Mouse (Mus musculus) heart, postnatal 36 days (tissue): Measurements from ENCODE around the gene Elobl. TPM values are rescaled to one million over a fixed set of nuclear protein-coding genes. Genes with fewer than 3 reads are reported as not detected.

Experiments used
- DNase-seq, 2 experiments: peaks; one replicate each; pipeline ENCODE4 v3.0.0; 2021 to 2022
- intact Hi-C: fragments of 180-260 bp; cut with DNase I; formaldehyde crosslinking; loops from one replicate; pipeline ENCODE4 v1.15.1; 2025
- total RNA-seq, 2 experiments: library from RNA; stranded (reverse); gene quantifications; 2 replicates each; pipeline ENCODE4 v1.2.3; 2021

Gene Elobl
- total RNA-seq, 2 experiments from 2014 or later: not detected

- intact Hi-C loops: loop anchor here (1.0 to 10.0 kb wide), 2 partner anchors 46 to 1922 kb away; no protein-coding TSS in a partner anchor
- no peak for DNase-seq
Measured at GRCm38 (mm10) chr11:88993186-88993585, 26.5 kb upstream of the Elobl start.

GRCm38 (mm10) chr11:88989530-88989929 is 22.8 kb upstream of the Elobl start:
- intact Hi-C loops: loop anchor here (2.0 to 5.0 kb wide), 2 partner anchors 79 to 313 kb away; partner anchors contain the start of gene Nog
- no peak for DNase-seq

- intact Hi-C loops: loop anchor here (2.0 to 5.0 kb wide), 2 partner anchors 80 to 313 kb away; partner anchors contain the start of gene Nog
Measured at GRCm38 (mm10) chr11:88988956-88989355, 22.2 kb upstream of the Elobl start.

GRCm38 (mm10) chr11:88986616-88987015 is 19.9 kb upstream of the Elobl start:
- DNase-seq: no peak
- intact Hi-C loops: loop anchor here (5.0 kb wide), 1 partner anchor 316 kb away; the partner anchor contains the start of gene Nog

More at GRCm38 (mm10) chr11:88988956-88989355, 22.2 kb upstream of the Elobl start:
- DNase-seq: no peak

GRCm38 (mm10) chr11:88981337-88981736 is 14.6 kb upstream of the Elobl start:
- no peak for DNase-seq
- intact Hi-C loops: no loop called here

DNA sequence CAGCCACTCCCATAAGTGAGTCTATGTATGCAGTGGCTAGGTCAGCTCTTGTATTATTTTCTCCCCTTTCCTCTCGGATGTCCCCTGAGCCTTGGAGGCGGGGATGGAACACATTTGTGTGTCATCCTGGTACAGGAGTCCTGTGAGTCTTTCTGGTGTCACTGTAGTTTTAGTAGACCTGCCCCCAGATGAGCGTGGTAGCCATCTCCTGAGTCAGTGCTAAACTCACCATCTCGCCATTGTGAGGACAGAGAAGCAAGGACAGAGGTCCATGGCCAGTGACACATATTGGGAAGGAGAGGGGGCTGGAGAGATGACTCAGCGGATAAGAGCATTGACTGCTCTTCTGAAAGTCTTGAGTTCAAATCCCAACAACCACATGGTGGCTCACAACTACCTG is 10.5 kb upstream of the Elobl start:
- intact Hi-C loops: no loop called here
- DNase-seq: no peak

DNA sequence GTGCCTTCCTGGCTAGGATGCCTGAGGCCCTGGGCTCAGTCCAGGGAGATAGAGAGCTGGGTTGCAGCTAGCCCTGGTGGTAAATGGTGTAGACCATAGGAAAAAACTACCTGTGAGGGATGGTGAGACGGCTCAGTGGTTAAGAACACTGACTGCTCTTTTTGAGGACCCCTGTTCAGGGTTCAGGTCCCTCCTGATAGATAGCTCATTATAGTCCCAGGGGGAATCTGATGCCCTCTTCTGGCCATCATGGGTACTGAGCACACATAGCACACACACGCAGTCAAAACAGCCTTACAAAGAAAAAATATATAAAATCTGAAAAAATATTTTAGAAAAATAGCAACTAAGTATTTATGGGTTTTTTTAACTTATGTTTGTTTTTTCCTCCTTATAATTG is 9.6 kb upstream of the Elobl start:
- DNase-seq: no peak
- intact Hi-C loops: no loop called here

DNA sequence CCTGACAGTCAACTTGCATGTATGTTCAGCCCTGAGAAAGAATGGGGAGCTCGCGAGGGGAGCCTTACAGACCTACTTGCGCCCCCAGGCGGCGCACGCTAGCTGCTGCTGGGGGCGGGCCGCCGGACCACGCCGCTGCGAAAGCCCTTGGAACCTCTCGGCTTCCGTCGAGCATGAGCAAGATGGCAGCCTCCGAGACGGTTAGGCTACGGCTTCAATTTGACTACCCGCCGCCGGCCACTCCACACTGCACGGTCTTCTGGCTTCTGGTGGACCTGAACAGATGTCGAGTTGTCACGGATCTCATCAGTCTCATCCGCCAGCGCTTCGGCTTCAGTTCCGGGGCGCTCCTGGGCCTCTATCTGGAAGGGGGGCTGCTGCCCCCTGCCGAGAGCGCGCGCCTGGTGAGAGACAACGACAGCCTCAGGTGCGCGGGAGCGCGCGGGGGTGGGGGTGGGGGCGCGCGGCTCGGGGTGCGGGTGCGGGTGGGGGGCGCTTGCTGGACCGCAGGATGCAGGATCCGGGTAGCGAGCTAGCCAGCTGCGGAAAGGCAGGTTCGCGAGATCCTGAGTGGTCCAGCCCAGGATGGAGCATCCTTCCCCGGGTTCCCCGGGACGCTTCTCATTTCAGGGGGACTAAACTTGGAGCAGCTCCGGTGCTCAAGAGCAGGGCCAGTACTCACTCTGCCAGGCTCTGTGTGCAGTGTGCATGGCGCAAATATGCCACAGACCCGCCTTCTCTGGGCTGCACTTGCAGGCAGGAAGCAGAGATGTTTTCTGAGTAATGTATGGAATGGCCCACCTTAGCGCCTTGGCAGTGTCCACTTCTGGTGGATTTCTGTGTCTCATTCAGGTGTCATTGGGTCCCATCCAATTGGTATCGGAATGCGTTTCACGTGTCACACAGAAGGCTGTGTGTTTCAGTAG is 7.3 kb upstream of the Elobl start:
- intact Hi-C loops: loop anchor here (5.0 kb wide), 2 partner anchors 67 to 127 kb away; no protein-coding TSS in a partner anchor
- peak; percentile 91 to 93 for DNase-seq

DNA sequence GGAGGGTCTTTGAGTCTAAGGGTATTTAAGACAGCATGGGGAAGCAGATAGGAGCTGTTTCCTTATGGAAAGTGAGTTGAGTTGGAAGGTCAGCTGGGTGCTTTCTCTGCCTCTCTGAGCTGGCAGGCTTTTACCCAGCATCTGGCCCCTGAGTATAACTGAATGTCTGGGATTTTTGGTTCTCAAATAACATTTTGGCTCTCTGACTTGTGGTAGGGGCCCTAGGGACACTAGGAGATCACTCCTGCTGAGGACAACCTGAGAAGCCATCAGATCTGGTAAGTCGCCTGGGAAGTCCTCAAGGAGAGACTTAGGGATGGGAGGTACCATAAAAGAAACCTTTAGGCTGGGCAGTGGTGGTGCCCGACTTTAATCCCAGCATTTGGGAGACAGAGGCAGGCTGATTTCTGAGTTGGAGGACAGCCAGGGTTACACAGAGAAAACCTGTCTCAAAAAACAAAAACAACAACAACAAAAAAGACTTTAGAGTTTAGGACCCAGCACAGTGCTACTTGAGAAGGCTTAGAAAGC is 3.5 kb upstream of the Elobl start, which contains the start of gene Coil:
Gene Coil (plus strand): TSS at position 51 of the 531 bp plus-strand sequence.
- intact Hi-C loops: loop anchor here (5.0 kb wide), 2 partner anchors 63 to 123 kb away; no protein-coding TSS in a partner anchor
- DNase-seq: no peak

DNA sequence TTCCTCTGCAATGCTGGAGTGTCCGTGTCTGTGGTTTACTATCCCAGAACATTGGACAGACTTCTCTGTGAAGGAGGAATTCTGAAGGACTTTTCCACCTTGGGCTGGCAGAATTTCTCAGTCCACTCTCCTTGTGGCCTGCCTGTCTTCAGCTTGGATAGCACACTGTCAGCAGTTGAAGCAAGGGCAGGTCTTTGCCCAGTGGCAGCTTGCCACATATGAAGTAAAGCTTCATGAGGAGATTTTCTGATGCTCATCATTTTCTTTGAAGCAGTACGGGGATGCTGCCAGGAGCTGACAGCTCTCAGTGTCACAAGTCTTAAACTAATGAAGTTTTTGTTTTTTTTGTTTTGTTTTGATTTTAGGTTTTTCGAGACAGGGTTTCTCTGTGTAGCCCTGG is 7.9 kb downstream of the Elobl start:
- DNase-seq: no peak
- intact Hi-C loops: loop anchor here (5.0 to 10.0 kb wide), 2 partner anchors 52 to 194 kb away; no protein-coding TSS in a partner anchor

DNA sequence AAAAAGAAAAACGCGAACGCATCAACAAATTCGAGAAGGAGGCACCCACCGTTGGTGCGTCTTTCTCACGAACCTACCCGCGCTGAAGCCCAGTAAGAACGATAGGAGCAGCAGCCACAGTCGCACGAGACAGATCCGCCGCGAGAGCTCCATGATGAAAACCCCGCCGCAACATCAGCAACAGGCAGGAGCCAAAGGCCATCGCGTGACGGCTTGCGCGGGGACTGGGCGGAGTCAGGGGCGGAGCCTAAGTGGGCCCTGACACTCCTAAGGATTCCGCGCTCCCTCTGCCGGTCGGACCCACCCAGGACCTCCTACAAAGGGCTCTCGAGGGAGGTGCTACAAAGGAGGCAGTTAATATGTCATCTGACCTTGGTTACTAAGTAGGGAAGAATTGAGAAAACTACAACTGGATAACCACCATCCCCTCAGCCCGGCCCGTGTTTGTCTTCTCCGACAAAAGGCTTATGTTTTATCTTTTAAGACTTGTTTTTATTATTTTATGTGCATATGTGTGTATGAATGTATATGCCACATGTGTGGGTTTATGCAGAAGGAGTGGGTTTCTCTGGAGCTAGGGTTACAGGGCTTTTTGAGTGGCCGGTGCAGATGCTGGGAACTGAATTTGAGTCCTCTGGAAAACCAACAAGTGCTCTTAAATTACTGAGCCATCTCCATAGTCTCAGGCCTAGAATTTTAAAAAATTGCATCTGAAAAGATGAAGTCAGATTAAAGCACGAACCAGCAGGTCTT is 11.3 kb downstream of the Elobl start, which contains the start of gene Scpep1:
Gene Scpep1 (minus strand): TSS at position 249 of the 753 bp plus-strand sequence.
- DNase-seq: peak; percentile 96 to 99
- intact Hi-C loops: loop anchor here (1.0 to 10.0 kb wide), 3 partner anchors 48 to 191 kb away; no protein-coding TSS in a partner anchor

GRCm38 (mm10) chr11:88954803-88955202 is 11.9 kb downstream of the Elobl start:
- intact Hi-C loops: loop anchor here (1.0 to 10.0 kb wide), 4 partner anchors 48 to 190 kb away; partner anchors contain the start of gene Akap1
- DNase-seq: no peak

DNA sequence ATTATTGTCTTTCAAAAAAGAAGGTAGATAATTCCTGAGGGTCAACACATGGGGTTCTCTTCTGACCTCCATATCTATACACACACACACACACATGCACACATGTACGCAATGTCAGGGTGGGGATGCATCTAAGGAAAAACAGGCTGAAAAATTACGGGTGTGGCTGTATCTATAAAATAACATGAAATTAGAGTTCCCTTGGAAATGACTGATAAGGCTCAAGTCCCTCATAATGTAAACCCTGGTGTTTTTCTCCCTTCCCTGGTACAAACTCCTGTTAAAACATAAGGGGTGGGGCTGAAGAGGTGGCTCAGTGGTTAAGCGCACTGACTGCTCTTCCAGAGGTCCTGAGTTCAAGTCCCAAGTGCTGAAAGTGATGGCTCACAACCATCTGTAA is 13.1 kb downstream of the Elobl start:
- intact Hi-C loops: loop anchor here (5.0 to 10.0 kb wide), 2 partner anchors 91 to 189 kb away; partner anchors contain the start of gene Akap1
- DNase-seq: no peak

GRCm38 (mm10) chr11:88952117-88952516 is 14.6 kb downstream of the Elobl start:
- no peak for DNase-seq
- intact Hi-C loops: loop anchor here (5.0 to 10.0 kb wide), 2 partner anchors 90 to 187 kb away; partner anchors contain the start of gene Akap1

- intact Hi-C loops: loop anchor here (5.0 to 10.0 kb wide), 2 partner anchors 89 to 187 kb away; partner anchors contain the start of gene Akap1
- no peak for DNase-seq
Measured at GRCm38 (mm10) chr11:88951576-88951975, 15.2 kb downstream of the Elobl start.

DNA sequence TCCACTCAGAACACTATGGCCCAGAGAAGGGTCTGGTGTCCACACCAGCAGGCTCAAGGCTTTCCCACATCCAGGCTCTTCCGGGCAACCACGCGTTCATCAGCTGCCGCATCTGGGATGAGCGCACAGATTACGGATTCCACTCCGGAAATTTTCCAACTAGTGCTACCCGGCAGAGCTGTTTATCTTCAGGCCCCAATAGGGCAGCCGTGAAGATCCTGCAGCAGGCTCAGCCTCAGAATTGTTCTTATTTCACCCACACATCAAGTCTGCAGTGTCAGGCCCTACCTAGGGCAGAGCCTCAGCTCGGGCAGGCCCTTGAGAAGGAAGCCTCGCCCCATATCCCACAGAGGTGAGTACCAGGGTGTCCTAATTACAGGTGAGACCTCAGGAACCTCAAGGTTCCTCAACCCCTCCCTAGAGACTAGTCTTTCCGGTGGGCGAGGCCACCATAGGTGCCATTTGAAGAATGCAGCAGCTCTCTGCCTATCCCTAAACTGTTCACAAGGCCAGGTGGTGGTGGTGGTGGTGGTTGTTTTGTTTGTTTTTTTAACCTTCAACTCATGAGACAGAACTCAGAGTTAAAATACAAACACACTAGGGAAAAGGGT is 16.0 kb downstream of the Elobl start:
- intact Hi-C loops: loop anchor here (5.0 to 10.0 kb wide), 2 partner anchors 88 to 186 kb away; partner anchors contain the start of gene Akap1
- DNase-seq: no peak

GRCm38 (mm10) chr11:88949802-88950639 is 16.7 kb downstream of the Elobl start:
- intact Hi-C loops: loop anchor here (5.0 to 10.0 kb wide), 2 partner anchors 88 to 185 kb away; partner anchors contain the start of gene Akap1
- DNase-seq: peak in 1 of 2 experiments; percentile 14

GRCm38 (mm10) chr11:88948896-88949295 is 17.8 kb downstream of the Elobl start:
- no peak for DNase-seq
- intact Hi-C loops: no loop called here
